Mouse (Mus musculus): Measurements from ENCODE around the gene Cers6. TPM values are rescaled to one million over a fixed set of nuclear protein-coding genes. Genes with fewer than 3 reads are reported as not detected.
A peak's percentile ranks its signal among the peaks of the same experiment; 100 is the strongest.

Cers6 gene
- polyA plus RNA-seq (2015; fragmentation: Nextera tagmentation; extraction: Ambion mirVana): 62.3 and 74.4 TPM in 2 replicates

DNA sequence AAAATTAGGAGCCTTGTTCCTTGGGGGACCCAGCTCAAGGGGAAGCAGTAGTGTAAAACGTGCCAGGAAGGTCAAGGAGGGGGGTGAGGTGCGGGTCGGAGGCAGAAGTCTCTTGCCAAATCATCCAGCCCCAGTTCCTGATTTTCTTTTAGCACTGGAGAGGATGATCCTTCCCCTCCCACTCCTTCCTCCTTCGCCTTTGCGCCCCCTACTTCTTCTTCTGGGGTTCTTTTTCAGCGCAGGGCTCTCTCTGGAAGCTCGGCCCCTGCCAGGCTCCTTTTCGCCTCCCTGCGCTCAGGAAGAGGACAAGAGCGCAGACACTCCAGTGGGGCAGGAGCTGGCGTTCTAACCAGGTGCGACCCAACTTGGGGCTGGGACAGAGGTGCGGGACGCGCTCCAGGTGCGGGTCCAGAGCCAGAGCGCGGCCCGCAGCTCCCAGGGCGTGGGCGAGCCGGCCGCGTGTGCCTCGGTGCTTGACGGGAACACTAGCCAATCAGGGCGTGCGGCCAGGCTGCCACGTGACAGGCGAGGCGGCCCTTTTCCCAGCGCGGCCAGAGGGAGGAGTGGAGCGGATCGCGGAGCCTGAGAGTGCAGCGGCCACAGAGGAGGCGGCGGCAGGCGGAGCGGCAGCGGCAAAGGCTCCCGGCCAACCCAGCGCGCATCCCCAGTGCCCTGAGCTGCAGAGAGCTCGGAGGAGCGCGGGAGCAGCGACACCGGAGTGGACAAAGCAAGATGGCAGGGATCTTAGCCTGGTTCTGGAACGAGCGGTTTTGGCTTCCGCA is at the start of gene Cers6:
Gene Cers6, plus strand, starts transcription at position 538 of the 782 bp plus-strand sequence.
- Histone ChIP-seq H3K27ac (ENCODE audit: low read length) (peak within 1 kb of the TSS; percentile 87), H3K4me1 (replicated peaks; ENCODE audit: control insufficient read depth, insufficient read depth, low read length) (peaks cover 18% of the 10 kb centered on the region), H3K36me3 (ENCODE audit: control insufficient read depth, insufficient read depth) (no peaks in the 10 kb centered on the region), H3K4me2 (ENCODE audit: low read length) (peak within 1 kb of the TSS; percentile 75), H3K9ac (replicated peaks; ENCODE audit: low read depth, low read length) (peak within 1 kb of the TSS; percentile 94), H3K9me3 (ENCODE audit: control insufficient read depth, low read length) (no peaks in the 10 kb centered on the region), H3K4me3 (replicated peaks; ENCODE audit: low read length) (peak within 1 kb of the TSS; percentile 87), H3K27me3 (replicated peaks; ENCODE audit: control insufficient read depth, insufficient read depth, low read length) (no peaks in the 10 kb centered on the region)
- under 1% methylated on average over 53 of the region's 53 CpGs for WGBS
- peak; percentile 98 for ATAC-seq

DNA sequence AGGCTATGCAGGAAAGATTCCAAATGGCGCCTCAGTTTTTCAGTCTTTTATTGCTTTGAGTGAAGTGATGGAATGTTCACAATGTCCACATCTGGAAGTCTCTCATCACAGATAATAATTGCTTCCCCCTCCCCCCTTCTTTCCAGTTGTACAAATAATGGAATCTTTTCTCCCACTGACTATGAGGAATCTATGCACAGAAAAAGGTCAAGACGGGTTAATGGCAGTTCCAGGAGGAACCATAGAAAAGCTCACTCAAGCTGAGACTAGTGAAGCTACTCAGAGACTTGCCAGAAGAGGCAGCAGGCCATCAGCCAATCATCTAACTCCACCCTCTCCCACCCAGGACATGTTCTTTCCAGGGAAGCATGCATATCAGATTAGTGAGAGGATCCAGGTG is 46.8 kb upstream of the Cers6 start:
- Histone ChIP-seq H3K4me1 (replicated peaks; ENCODE audit: control insufficient read depth, insufficient read depth, low read length) (no peaks in the 10 kb centered on the region), H3K4me3 (replicated peaks; ENCODE audit: low read length) (no peak overlapping the region), H3K4me2 (ENCODE audit: low read length) (no peak overlapping the region), H3K27ac (ENCODE audit: low read length) (no peak overlapping the region), H3K27me3 (replicated peaks; ENCODE audit: control insufficient read depth, insufficient read depth, low read length) (no peaks in the 10 kb centered on the region), H3K9ac (replicated peaks; ENCODE audit: low read depth, low read length) (no peak overlapping the region), H3K9me3 (ENCODE audit: control insufficient read depth, low read length) (no peaks in the 10 kb centered on the region), H3K36me3 (ENCODE audit: control insufficient read depth, insufficient read depth) (no peaks in the 10 kb centered on the region)
- 69% methylated on average over 2 of the region's 2 CpGs for WGBS
- ATAC-seq: no peak

GRCm38 (mm10) chr2:68819040-68819439 is 42.2 kb upstream of the Cers6 start:
- H3K36me3 ChIP-seq (ENCODE audit: control insufficient read depth, insufficient read depth): no peaks in the 10 kb centered on the region
- WGBS: 80% methylated on average over 4 of the region's 4 CpGs

DNA sequence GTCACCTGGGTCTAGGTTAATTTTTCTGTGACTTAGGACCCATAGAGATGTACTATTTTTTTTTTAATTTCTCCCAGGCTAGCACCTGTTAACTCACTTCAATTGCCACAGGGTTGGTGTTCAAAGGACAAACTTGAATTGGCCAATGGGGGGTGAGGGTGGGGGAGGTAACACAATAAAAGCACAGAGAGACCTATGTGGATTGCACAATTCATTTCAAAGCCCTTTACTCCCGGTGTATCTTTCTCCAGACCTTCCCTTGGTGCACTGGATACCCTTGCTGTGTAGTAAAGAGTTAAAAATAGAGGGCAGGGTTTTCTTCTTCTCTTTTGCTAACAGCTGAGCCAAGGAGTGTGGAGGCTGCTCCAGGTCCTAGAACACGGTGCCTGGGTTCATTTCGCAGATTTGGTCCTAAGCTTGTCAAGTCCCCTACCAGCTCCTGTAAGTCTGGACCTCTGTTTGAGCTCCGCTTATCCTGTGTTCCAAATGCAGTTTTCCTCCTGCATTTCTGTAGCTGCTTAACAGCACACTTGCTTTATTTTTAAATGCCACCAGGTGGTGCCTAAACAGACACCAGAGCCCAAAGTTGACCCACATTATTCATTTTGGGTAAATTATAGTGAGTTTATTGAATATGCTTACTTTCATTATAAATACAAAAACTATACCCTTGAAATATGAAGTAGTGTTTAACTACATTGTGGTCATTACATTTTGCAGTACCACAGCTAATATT is 38.9 kb upstream of the Cers6 start:
- ATAC-seq: no peak
- no peaks in the 10 kb centered on the region for H3K36me3 ChIP-seq (ENCODE audit: control insufficient read depth, insufficient read depth)
- H3K9ac ChIP-seq (replicated peaks; ENCODE audit: low read depth, low read length): no peak overlapping the region
- H3K4me2 ChIP-seq (ENCODE audit: low read length): no peak overlapping the region
- H3K4me3 ChIP-seq (replicated peaks; ENCODE audit: low read length): no peak overlapping the region
- peaks cover 4% of the 10 kb centered on the region; the same call in 1 of the 2 replicates for H3K4me1 ChIP-seq (replicated peaks; ENCODE audit: control insufficient read depth, insufficient read depth, low read length)
- 73% methylated on average over 4 of the region's 4 CpGs for WGBS
- no peak overlapping the region for H3K27ac ChIP-seq (ENCODE audit: low read length)
- no peaks in the 10 kb centered on the region for H3K27me3 ChIP-seq (replicated peaks; ENCODE audit: control insufficient read depth, insufficient read depth, low read length)
- H3K9me3 ChIP-seq (ENCODE audit: control insufficient read depth, low read length): no peaks in the 10 kb centered on the region

More at GRCm38 (mm10) chr2:68819040-68819439, 42.2 kb upstream of the Cers6 start:
- Histone ChIP-seq H3K27ac (ENCODE audit: low read length) (no peak overlapping the region), H3K4me3 (replicated peaks; ENCODE audit: low read length) (no peak overlapping the region), H3K27me3 (replicated peaks; ENCODE audit: control insufficient read depth, insufficient read depth, low read length) (no peaks in the 10 kb centered on the region), H3K4me1 (replicated peaks; ENCODE audit: control insufficient read depth, insufficient read depth, low read length) (peaks cover 4% of the 10 kb centered on the region; the same call in 1 of the 2 replicates), H3K9ac (replicated peaks; ENCODE audit: low read depth, low read length) (no peak overlapping the region), H3K9me3 (ENCODE audit: control insufficient read depth, low read length) (no peaks in the 10 kb centered on the region), H3K4me2 (ENCODE audit: low read length) (no peak overlapping the region)
- no peak for ATAC-seq

DNA sequence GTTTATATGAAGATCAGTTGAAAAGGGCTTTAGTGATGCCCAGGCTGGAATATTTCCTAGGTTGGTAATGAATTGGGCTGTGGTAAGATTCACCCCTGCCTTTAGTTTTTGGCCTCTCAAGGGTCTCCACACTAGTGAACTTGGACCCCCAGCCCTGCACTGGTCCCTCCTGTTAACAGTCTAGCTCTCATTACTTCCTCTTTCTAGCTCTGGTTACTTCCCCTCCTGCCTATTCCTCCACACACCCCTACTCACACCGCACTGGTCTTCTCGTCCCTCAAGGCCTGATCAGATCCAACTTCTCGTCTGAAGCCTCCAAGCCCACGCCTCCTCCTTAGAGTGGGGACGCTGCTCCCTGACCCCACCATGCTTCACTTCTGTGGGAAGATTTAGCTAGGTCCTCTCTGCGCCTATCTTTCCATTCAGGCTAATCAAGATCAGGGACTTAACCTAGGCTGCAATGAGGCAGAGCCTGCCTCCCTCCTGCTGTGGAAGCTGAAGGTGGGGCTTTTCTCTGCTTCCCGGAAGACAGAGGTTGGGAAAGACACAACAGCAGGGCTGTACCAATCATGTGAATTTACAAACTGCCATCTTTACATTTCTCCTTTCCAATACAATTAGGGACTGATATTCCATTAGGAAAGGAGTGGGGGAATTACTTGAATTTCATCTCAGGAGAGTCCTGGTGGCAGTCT is 35.8 kb upstream of the Cers6 start:
- Histone ChIP-seq H3K4me2 (ENCODE audit: low read length) (no peak overlapping the region), H3K36me3 (ENCODE audit: control insufficient read depth, insufficient read depth) (no peaks in the 10 kb centered on the region), H3K4me3 (replicated peaks; ENCODE audit: low read length) (no peak overlapping the region), H3K27me3 (replicated peaks; ENCODE audit: control insufficient read depth, insufficient read depth, low read length) (no peaks in the 10 kb centered on the region), H3K4me1 (replicated peaks; ENCODE audit: control insufficient read depth, insufficient read depth, low read length) (peaks cover 4% of the 10 kb centered on the region; the same call in 1 of the 2 replicates), H3K9me3 (ENCODE audit: control insufficient read depth, low read length) (no peaks in the 10 kb centered on the region), H3K27ac (ENCODE audit: low read length) (no peak overlapping the region), H3K9ac (replicated peaks; ENCODE audit: low read depth, low read length) (no peak overlapping the region)
- 66% methylated on average over 7 of the region's 7 CpGs for WGBS
- ATAC-seq: no peak

DNA sequence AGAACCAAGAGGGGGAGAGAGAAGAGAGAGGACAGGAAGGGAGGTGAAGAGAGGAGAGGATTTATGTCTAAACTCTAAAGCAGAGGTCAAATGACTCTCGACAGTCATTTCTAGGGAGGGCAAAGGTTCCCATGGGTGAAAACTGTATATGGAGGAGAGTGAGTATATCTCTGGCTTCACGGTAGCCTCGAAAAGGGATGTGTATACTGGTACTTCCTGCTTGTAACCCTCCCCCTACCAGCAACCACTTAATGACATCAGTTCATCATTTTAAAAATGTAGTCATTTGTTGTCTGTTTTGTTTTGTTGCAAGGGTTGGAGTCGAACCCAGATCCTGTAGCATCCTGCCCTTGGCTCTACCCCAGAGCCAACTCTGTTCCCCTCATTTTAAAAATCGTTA is 17.9 kb upstream of the Cers6 start:
- no peaks in the 10 kb centered on the region for H3K4me1 ChIP-seq (replicated peaks; ENCODE audit: control insufficient read depth, insufficient read depth, low read length)
- no peak overlapping the region for H3K4me2 ChIP-seq (ENCODE audit: low read length)
- H3K9me3 ChIP-seq (ENCODE audit: control insufficient read depth, low read length): no peaks in the 10 kb centered on the region
- H3K9ac ChIP-seq (replicated peaks; ENCODE audit: low read depth, low read length): no peak overlapping the region
- 92% methylated on average over 5 of the region's 5 CpGs for WGBS
- no peak for ATAC-seq
- no peak overlapping the region for H3K4me3 ChIP-seq (replicated peaks; ENCODE audit: low read length)
- H3K36me3 ChIP-seq (ENCODE audit: control insufficient read depth, insufficient read depth): no peaks in the 10 kb centered on the region
- no peak overlapping the region for H3K27ac ChIP-seq (ENCODE audit: low read length)
- no peaks in the 10 kb centered on the region for H3K27me3 ChIP-seq (replicated peaks; ENCODE audit: control insufficient read depth, insufficient read depth, low read length)

- H3K27ac ChIP-seq (ENCODE audit: low read length): no peak overlapping the region
- no peaks in the 10 kb centered on the region for H3K9me3 ChIP-seq (ENCODE audit: control insufficient read depth, low read length)
- H3K4me2 ChIP-seq (ENCODE audit: low read length): no peak overlapping the region
- WGBS: 97% methylated on average over 2 of the region's 2 CpGs
- no peaks in the 10 kb centered on the region for H3K36me3 ChIP-seq (ENCODE audit: control insufficient read depth, insufficient read depth)
- no peaks in the 10 kb centered on the region for H3K4me1 ChIP-seq (replicated peaks; ENCODE audit: control insufficient read depth, insufficient read depth, low read length)
- no peaks in the 10 kb centered on the region for H3K27me3 ChIP-seq (replicated peaks; ENCODE audit: control insufficient read depth, insufficient read depth, low read length)
- H3K9ac ChIP-seq (replicated peaks; ENCODE audit: low read depth, low read length): no peak overlapping the region
- no peak for ATAC-seq
- no peak overlapping the region for H3K4me3 ChIP-seq (replicated peaks; ENCODE audit: low read length)
These were observed 16.7 kb upstream of the Cers6 start for GRCm38 (mm10) chr2:68844530-68844929.

GRCm38 (mm10) chr2:68845002-68845740 is 16.1 kb upstream of the Cers6 start:
- Histone ChIP-seq H3K27ac (ENCODE audit: low read length) (no peak overlapping the region), H3K9me3 (ENCODE audit: control insufficient read depth, low read length) (no peaks in the 10 kb centered on the region), H3K4me2 (ENCODE audit: low read length) (no peak overlapping the region), H3K4me3 (replicated peaks; ENCODE audit: low read length) (no peak overlapping the region), H3K27me3 (replicated peaks; ENCODE audit: control insufficient read depth, insufficient read depth, low read length) (no peaks in the 10 kb centered on the region), H3K9ac (replicated peaks; ENCODE audit: low read depth, low read length) (no peak overlapping the region), H3K4me1 (replicated peaks; ENCODE audit: control insufficient read depth, insufficient read depth, low read length) (no peaks in the 10 kb centered on the region), H3K36me3 (ENCODE audit: control insufficient read depth, insufficient read depth) (no peaks in the 10 kb centered on the region)
- 86% methylated on average over 13 of the region's 13 CpGs for WGBS
- ATAC-seq: no peak
